Mouse (Mus musculus) lung, postnatal 0 days (tissue): ENCODE measurements around the gene Armh4. TPM values are rescaled to one million over a fixed set of nuclear protein-coding genes. Genes with fewer than 3 reads are reported as not detected.

Source experiments
- ATAC-seq: fragments of 200-750 bp; cut with Nextera tagmentation; 2 replicates; pipeline ENCODE4 v1.8.0; 2017; ENCODE audit warnings: moderate library complexity
- DNase-seq: peaks from one replicate; pipeline ENCODE4 v3.0.0-alpha.2; 2016; ENCODE audit warnings: low spot score
- H3K27ac ChIP-seq: fragments of 300-500 bp; sonication (generic); 2 replicates; pipeline ENCODE4 v1.5.1; 2014; ENCODE audit warnings: antibody characterized with exemption, mild to moderate bottlenecking, low read length, mixed read lengths
- H3K27me3 ChIP-seq: fragments of 300-500 bp; sonication (generic); replicated peaks from 2 replicates; pipeline ENCODE4 v1.6.1; 2014; ENCODE audit warnings: low read length, mixed read lengths; ENCODE audit not compliant: insufficient read depth
- H3K36me3 ChIP-seq: fragments of 300-500 bp; sonication (generic); 2 replicates; pipeline ENCODE4 v1.6.1; 2014; ENCODE audit warnings: low read length, mixed read lengths; ENCODE audit not compliant: insufficient read depth
- H3K4me1 ChIP-seq: fragments of 300-500 bp; sonication (generic); 2 replicates; pipeline ENCODE4 v1.6.1; 2014; ENCODE audit warnings: antibody characterized with exemption, low read depth, low read length, mixed read lengths; ENCODE audit not compliant: insufficient read depth
- H3K4me2 ChIP-seq: fragments of 300-500 bp; sonication (generic); replicated peaks from 2 replicates; pipeline ENCODE4 v1.6.1; 2014; ENCODE audit warnings: low read depth, mild to moderate bottlenecking, low read length, moderate library complexity, mixed read lengths
- H3K4me3 ChIP-seq: fragments of 300-500 bp; sonication (generic); 2 replicates; pipeline ENCODE4 v1.5.1; 2014; ENCODE audit warnings: low read depth, low read length
- H3K9ac ChIP-seq: fragments of 300-500 bp; sonication (generic); replicated peaks from 2 replicates; pipeline ENCODE4 v1.6.1; 2014; ENCODE audit warnings: low read depth, mild to moderate bottlenecking
- H3K9me3 ChIP-seq: fragments of 300-500 bp; sonication (generic); 2 replicates; pipeline ENCODE4 v1.6.1; 2016; ENCODE audit warnings: low read length, mixed read lengths
- CTCF ChIP-seq: IDR thresholded peaks from 2 replicates; pipeline ENCODE4 v1.5.1; 2016; ENCODE audit warnings: antibody characterized with exemption, mild to moderate bottlenecking
- EP300 ChIP-seq: IDR thresholded peaks from 2 replicates; pipeline ENCODE4 v1.6.1; 2016; ENCODE audit warnings: antibody characterized with exemption, mild to moderate bottlenecking, control low read depth
- WGBS: fragments of 180-500 bp; shearing (Covaris S2); extraction: QIAGEN DNeasy Blood & Tissue Kit; methylation state at CpG from one replicate; pipeline ENCODE4 v1.1.7; 2014; 5-methylcytosine and 5-hydroxymethylcytosine counted together
- polyA plus RNA-seq: library from polyadenylated mRNA; unstranded; fragments of >200 nt; fragmentation: Nextera tagmentation; extraction: Ambion mirVana; gene quantifications from 2 replicates; pipeline ENCODE4 v1.2.1, GENCODE M21; 2015

Armh4 gene
- polyA plus RNA-seq, 1 experiment from 2014 or later: 1.9 TPM

DNA sequence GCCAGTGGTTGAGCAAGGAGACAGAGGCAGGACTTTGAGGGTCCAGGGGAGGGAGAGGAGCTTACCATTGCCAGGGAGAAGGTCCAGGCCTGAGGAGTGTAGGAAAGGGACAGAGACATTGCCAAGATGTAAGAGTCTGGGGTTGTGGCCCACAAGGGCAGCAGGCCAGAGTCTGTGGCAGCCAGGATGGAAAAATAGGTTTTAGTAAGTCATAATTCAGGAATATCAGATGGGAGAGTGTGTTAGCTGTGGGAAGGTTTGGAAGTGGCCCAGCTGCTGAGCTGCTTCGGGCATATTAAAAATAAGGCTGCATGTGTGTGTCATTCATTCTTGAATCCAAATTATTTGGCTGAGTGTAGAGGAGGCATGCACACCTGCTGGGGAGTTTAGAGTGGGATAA is 11.4 kb downstream of the Armh4 start:
- no peak for ATAC-seq
- Histone ChIP-seq H3K4me2 (no peak overlapping the region), H3K27ac (no peak overlapping the region), H3K9ac (no peak overlapping the region), H3K9me3 (no peaks in the 10 kb centered on the region), H3K4me3 (no peak overlapping the region), H3K4me1 (no peaks in the 10 kb centered on the region), H3K27me3 (no peaks in the 10 kb centered on the region), H3K36me3 (no peaks in the 10 kb centered on the region)
- no peak for DNase-seq
- TF ChIP-seq EP300 (no peak), CTCF (no peak)
- 57% methylated on average over 1 of the region's 1 CpGs for WGBS

GRCm38 (mm10) chr14:49766601-49767000 is 16.6 kb downstream of the Armh4 start:
- Histone ChIP-seq H3K4me1 (no peaks in the 10 kb centered on the region), H3K9me3 (no peaks in the 10 kb centered on the region), H3K27ac (no peak overlapping the region), H3K27me3 (no peaks in the 10 kb centered on the region), H3K9ac (no peak overlapping the region), H3K36me3 (no peaks in the 10 kb centered on the region), H3K4me3 (no peak overlapping the region), H3K4me2 (no peak overlapping the region)
- 90% methylated on average over 4 of the region's 4 CpGs for WGBS
- ATAC-seq (no peak), DNase-seq (no peak)
- TF ChIP-seq EP300: no peak
- no peak for TF ChIP-seq CTCF

GRCm38 (mm10) chr14:49755845-49756244 is 27.3 kb downstream of the Armh4 start:
- no peak overlapping the region for H3K4me3 ChIP-seq
- no peak for DNase-seq
- no peak overlapping the region for H3K4me2 ChIP-seq
- no peaks in the 10 kb centered on the region for H3K4me1 ChIP-seq
- H3K9ac ChIP-seq: no peak overlapping the region
- no peaks in the 10 kb centered on the region for H3K36me3 ChIP-seq
- no peaks in the 10 kb centered on the region for H3K9me3 ChIP-seq
- no peak for ATAC-seq
- no peaks in the 10 kb centered on the region for H3K27me3 ChIP-seq
- TF ChIP-seq CTCF (no peak), EP300 (no peak)
- H3K27ac ChIP-seq: no peak overlapping the region
- 86% methylated on average over 1 of the region's 1 CpGs for WGBS

DNA sequence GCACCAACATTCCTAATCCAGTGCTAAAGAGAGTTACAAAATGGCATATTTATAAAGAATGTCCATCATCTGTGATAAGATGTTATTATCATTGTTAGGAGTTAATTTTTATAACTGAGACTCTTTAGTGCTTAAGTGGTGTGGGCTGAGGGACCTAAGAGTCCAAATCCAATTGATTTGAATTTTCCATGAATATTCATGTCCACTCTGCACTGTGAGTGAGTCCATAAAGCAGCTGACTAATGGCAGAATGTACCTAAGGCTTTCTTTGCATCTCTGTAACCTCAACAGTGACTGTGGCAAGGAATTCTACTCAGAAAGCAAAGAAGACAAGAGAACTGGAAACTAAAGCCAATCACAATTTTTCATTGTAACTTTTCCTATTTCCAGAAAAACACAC is 30.6 kb downstream of the Armh4 start:
- Histone ChIP-seq H3K4me2 (no peak overlapping the region), H3K4me3 (no peak overlapping the region), H3K9ac (no peak overlapping the region), H3K27ac (no peak overlapping the region), H3K4me1 (no peaks in the 10 kb centered on the region), H3K27me3 (no peaks in the 10 kb centered on the region), H3K36me3 (no peaks in the 10 kb centered on the region), H3K9me3 (no peaks in the 10 kb centered on the region)
- TF ChIP-seq CTCF (no peak), EP300 (no peak)
- no peak for ATAC-seq
- no peak for DNase-seq

- no peak overlapping the region for H3K4me2 ChIP-seq
- TF ChIP-seq EP300 (no peak), CTCF (no peak)
- 96% methylated on average over 1 of the region's 1 CpGs for WGBS
Observed at GRCm38 (mm10) chr14:49745874-49746273, 37.3 kb downstream of the Armh4 start.

GRCm38 (mm10) chr14:49743946-49744526 is 39.1 kb downstream of the Armh4 start:
- H3K27ac ChIP-seq: no peak overlapping the region
- H3K9me3 ChIP-seq: no peaks in the 10 kb centered on the region
- H3K4me2 ChIP-seq: no peak overlapping the region
- no peaks in the 10 kb centered on the region for H3K36me3 ChIP-seq
- no peak overlapping the region for H3K9ac ChIP-seq
- H3K4me3 ChIP-seq: no peak overlapping the region
- ATAC-seq (no peak), DNase-seq (no peak)
- H3K4me1 ChIP-seq: no peaks in the 10 kb centered on the region
- TF ChIP-seq CTCF: no peak
- no peak for TF ChIP-seq EP300
- 72% methylated on average over 6 of the region's 6 CpGs for WGBS
- no peaks in the 10 kb centered on the region for H3K27me3 ChIP-seq

More at GRCm38 (mm10) chr14:49745874-49746273, 37.3 kb downstream of the Armh4 start:
- ATAC-seq: no peak
- no peak for DNase-seq
- H3K4me3 ChIP-seq: no peak overlapping the region
- no peaks in the 10 kb centered on the region for H3K27me3 ChIP-seq
- H3K27ac ChIP-seq: no peak overlapping the region
- no peaks in the 10 kb centered on the region for H3K9me3 ChIP-seq
- H3K9ac ChIP-seq: no peak overlapping the region
- H3K36me3 ChIP-seq: no peaks in the 10 kb centered on the region
- no peaks in the 10 kb centered on the region for H3K4me1 ChIP-seq

DNA sequence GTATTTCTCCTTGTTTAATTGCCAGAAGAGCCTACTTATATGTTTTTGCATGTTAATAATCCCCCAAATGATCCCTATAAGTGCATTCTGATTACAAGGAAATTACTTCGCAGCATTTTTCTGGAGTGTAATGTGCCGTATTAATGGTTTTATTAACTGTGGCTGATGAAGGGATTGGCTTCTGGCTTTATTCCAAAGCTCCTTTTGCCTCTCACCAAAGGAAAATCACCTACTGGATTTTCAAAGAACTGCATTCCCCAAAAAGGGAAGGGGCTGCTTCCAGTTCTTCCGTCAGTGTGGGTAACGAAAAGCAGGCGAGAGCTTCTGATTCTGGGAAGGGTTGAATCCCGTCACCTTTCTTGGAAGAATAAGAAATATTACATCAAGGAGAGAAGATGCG is 43.9 kb downstream of the Armh4 start:
- DNase-seq (peak; percentile 16), ATAC-seq (no peak)
- Histone ChIP-seq H3K27me3 (no peaks in the 10 kb centered on the region), H3K9me3 (no peaks in the 10 kb centered on the region), H3K9ac (no peak overlapping the region), H3K4me2 (no peak overlapping the region), H3K36me3 (no peaks in the 10 kb centered on the region), H3K27ac (no peak overlapping the region), H3K4me3 (no peak overlapping the region), H3K4me1 (no peaks in the 10 kb centered on the region)
- TF ChIP-seq EP300: no peak
- TF ChIP-seq CTCF: no peak
- WGBS: 51% methylated on average over 7 of the region's 7 CpGs
